Mouse (Mus musculus) liver, embryonic 14.5 days (tissue): ENCODE results near the gene Loxl4. TPM values are rescaled to one million over a fixed set of nuclear protein-coding genes. Genes with fewer than 3 reads are reported as not detected.

Experiments
- ATAC-seq: fragments of 200-750 bp; cut with Nextera tagmentation; 2 replicates; pipeline ENCODE4 v1.8.0; 2017; ENCODE audit warnings: moderate number of reproducible peaks, mild to moderate bottlenecking, moderate library complexity; ENCODE audit not compliant: insufficient read depth
- DNase-seq, 3 experiments: peaks; one replicate each; pipeline ENCODE4 v3.0.0-alpha.2; 2012 to 2013; ENCODE audit warnings: low read depth in 3 of 3, low spot score in 3 of 3
- H3K27ac ChIP-seq: fragments of 300-500 bp; sonication (generic); 2 replicates; pipeline ENCODE4 v1.5.1; 2014; ENCODE audit warnings: moderate library complexity, mild to moderate bottlenecking, control low read depth, inconsistent platforms
- H3K27me3 ChIP-seq: fragments of 300-500 bp; sonication (generic); 2 replicates; pipeline ENCODE4 v1.6.1; 2014; ENCODE audit warnings: mild to moderate bottlenecking, low read length, moderate library complexity; ENCODE audit not compliant: control insufficient read depth, insufficient read depth
- H3K36me3 ChIP-seq: fragments of 300-500 bp; sonication (generic); replicated peaks from 2 replicates; pipeline ENCODE4 v1.6.1; 2014; ENCODE audit warnings: low read depth; ENCODE audit not compliant: control insufficient read depth, insufficient read depth
- H3K4me1 ChIP-seq, 2 experiments: fragments of 200-500 bp in 1 of 2; fragments of 300-500 bp in 1 of 2; sonication (generic) in 1 of 2; replicated peaks; 2 replicates each; pipeline ENCODE4 v1.6.1; 2012 to 2014; ENCODE audit warnings: antibody characterized with exemption in 1 of 2, inconsistent platforms in 1 of 2, low read length in 1 of 2; ENCODE audit not compliant: control insufficient read depth in 2 of 2, insufficient read depth in 2 of 2
- H3K4me2 ChIP-seq: fragments of 300-500 bp; sonication (generic); 2 replicates; pipeline ENCODE4 v1.6.1; 2014; ENCODE audit warnings: low read depth, mild to moderate bottlenecking, control low read depth, moderate library complexity
- H3K4me3 ChIP-seq, 2 experiments: fragments of 200-500 bp in 1 of 2; fragments of 300-500 bp in 1 of 2; sonication (generic) in 1 of 2; 2 replicates each; pipeline ENCODE4 v1.5.1; 2012 to 2014; ENCODE audit warnings: low read depth in 2 of 2, low read length in 2 of 2, mild to moderate bottlenecking in 2 of 2, control low read depth in 1 of 2, inconsistent platforms in 1 of 2, moderate library complexity in 1 of 2; ENCODE audit not compliant: insufficient read depth in 1 of 2
- H3K9ac ChIP-seq: fragments of 300-500 bp; sonication (generic); replicated peaks from 2 replicates; pipeline ENCODE4 v1.6.1; 2014; ENCODE audit warnings: mild to moderate bottlenecking, control low read depth, moderate library complexity
- H3K9me3 ChIP-seq: fragments of 300-500 bp; sonication (generic); 2 replicates; pipeline ENCODE4 v1.6.1; 2016; ENCODE audit warnings: low read length, mixed read lengths; ENCODE audit not compliant: control insufficient read depth
- CTCF ChIP-seq: IDR thresholded peaks from 2 replicates; pipeline ENCODE4 v1.5.1; 2016; ENCODE audit warnings: antibody characterized with exemption, low read depth, control low read depth
- EP300 ChIP-seq: IDR thresholded peaks from 2 replicates; pipeline ENCODE4 v1.6.1; 2016; ENCODE audit warnings: antibody characterized with exemption, low read depth
- WGBS: fragments of 180-500 bp; shearing (Covaris S2); extraction: QIAGEN DNeasy Blood & Tissue Kit; methylation state at CpG from one replicate; pipeline ENCODE4 v1.1.7; 2014; ENCODE audit not compliant: insufficient replicate concordance; 5-methylcytosine and 5-hydroxymethylcytosine counted together
- polyA plus RNA-seq, 2 experiments: library from polyadenylated mRNA; depleted of rRNA in 1 of 2; stranded (reverse) in 1 of 2; unstranded in 1 of 2; fragments of >200 nt; fragmentation: Nextera tagmentation in 1 of 2; extraction: Ambion mirVana in 1 of 2; gene quantifications; 2 replicates each; pipeline versions ENCODE4 v1.2.1 to v1.2.3; 2012 to 2014

The Loxl4 gene
- polyA plus RNA-seq, 2 experiments, result 0.05 to 0.06 TPM

GRCm38 (mm10) chr19:42587704-42588103 lies 24.9 kb downstream of the Loxl4 start:
- no peak overlapping the region for H3K27ac ChIP-seq
- H3K27me3 ChIP-seq, result no peaks in the 10 kb centered on the region
- WGBS, result 78% methylated on average over 2 of the region's 2 CpGs
- peaks cover 12 to 18% of the 10 kb centered on the region in 2 experiments for H3K4me1 ChIP-seq
- H3K9me3 ChIP-seq, result no peaks in the 10 kb centered on the region
- no peak for DNase-seq
- no peak overlapping the region for H3K9ac ChIP-seq
- no peak for ATAC-seq
- TF ChIP-seq EP300 (no peak), CTCF (no peak)
- H3K4me3 ChIP-seq, result no peak overlapping the region
- H3K4me2 ChIP-seq, result no peak overlapping the region
- peaks cover 11% of the 10 kb centered on the region for H3K36me3 ChIP-seq

GRCm38 (mm10) chr19:42584188-42584587 lies 28.4 kb downstream of the Loxl4 start:
- Histone ChIP-seq H3K4me2 (peak overlapping the region; percentile 48), H3K9ac (peak overlapping the region; percentile 9; the same call in 1 of the 2 replicates), H3K4me3 (no peak overlapping the region), H3K27ac (peak overlapping the region; percentile 84), H3K9me3 (no peaks in the 10 kb centered on the region), H3K27me3 (no peaks in the 10 kb centered on the region), H3K4me1 (peaks cover 16 to 24% of the 10 kb centered on the region in 2 experiments), H3K36me3 (peaks cover 2% of the 10 kb centered on the region)
- TF ChIP-seq CTCF (no peak), EP300 (peak; percentile 44; the same call in 1 of the 2 replicates)
- ATAC-seq, result peak; percentile 80; the same call in 1 of the 2 replicates
- DNase-seq, result peak; percentile 26 to 33 (median 26)
- 49% methylated on average over 3 of the region's 3 CpGs for WGBS

GRCm38 (mm10) chr19:42583677-42584076 lies 28.9 kb downstream of the Loxl4 start:
- Histone ChIP-seq H3K4me3 (no peak overlapping the region; a peak in 1 of 4 replicates), H3K36me3 (peaks cover 2% of the 10 kb centered on the region), H3K4me1 (peaks cover 16 to 24% of the 10 kb centered on the region in 2 experiments), H3K27ac (peak overlapping the region; percentile 84), H3K4me2 (peak overlapping the region; percentile 48), H3K9ac (peak overlapping the region; percentile 45), H3K9me3 (no peaks in the 10 kb centered on the region), H3K27me3 (no peaks in the 10 kb centered on the region)
- TF ChIP-seq CTCF (no peak), EP300 (peak; percentile 77)
- 55% methylated on average over 5 of the region's 5 CpGs for WGBS
- DNase-seq (peak; percentile 39 to 49 (median 47)), ATAC-seq (peak; percentile 83)

GRCm38 (mm10) chr19:42582811-42583370 lies 29.7 kb downstream of the Loxl4 start:
- Histone ChIP-seq H3K27ac (peak overlapping the region; percentile 84), H3K9ac (peak overlapping the region; percentile 37), H3K9me3 (no peaks in the 10 kb centered on the region), H3K4me2 (peak overlapping the region; percentile 48), H3K4me3 (no peak overlapping the region; a peak in 2 of 4 replicates), H3K36me3 (peaks cover 2% of the 10 kb centered on the region), H3K27me3 (no peaks in the 10 kb centered on the region), H3K4me1 (peaks cover 16 to 24% of the 10 kb centered on the region in 2 experiments)
- peak; percentile 66 for ATAC-seq
- peak; percentile 52 for TF ChIP-seq EP300
- no peak for TF ChIP-seq CTCF
- peak; percentile 19 to 36 (median 33) for DNase-seq
- 58% methylated on average over 13 of the region's 13 CpGs for WGBS

- Histone ChIP-seq H3K36me3 (no peaks in the 10 kb centered on the region; the same call in none of the 2 replicates), H3K4me2 (no peak overlapping the region), H3K27ac (no peak overlapping the region), H3K9ac (no peak overlapping the region), H3K4me3 (no peak overlapping the region), H3K9me3 (no peaks in the 10 kb centered on the region), H3K4me1 (peaks cover 16 to 24% of the 10 kb centered on the region in 2 experiments), H3K27me3 (no peaks in the 10 kb centered on the region)
- DNase-seq, result no peak
- no peak for ATAC-seq
- WGBS, result 57% methylated on average over 4 of the region's 4 CpGs
- no peak for TF ChIP-seq EP300
- TF ChIP-seq CTCF, result no peak
These were observed 31.9 kb downstream of the Loxl4 start for GRCm38 (mm10) chr19:42580701-42581100.
